ENCODE assay signal across 23 mouse cellular contexts in the genomic region with DNA sequence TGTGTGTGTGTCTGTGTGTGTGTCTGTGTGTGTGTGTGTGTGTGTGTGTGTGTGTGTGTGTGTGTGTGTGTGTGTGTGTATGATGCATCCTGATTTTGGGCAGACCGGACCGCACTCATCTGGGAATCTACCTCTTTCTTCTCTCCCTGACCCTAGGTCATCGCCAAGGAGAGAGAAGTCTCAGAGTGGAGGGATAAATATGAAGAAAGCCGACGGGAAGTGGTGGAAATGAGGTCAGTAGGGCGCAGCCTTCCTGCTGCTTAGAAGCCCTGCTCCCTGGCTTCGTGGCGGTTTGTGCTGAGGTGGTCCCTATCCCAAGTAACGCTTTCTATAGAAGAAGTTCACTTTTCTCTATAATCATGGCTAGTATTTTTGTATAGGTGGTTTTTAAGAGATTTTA. TPM values are rescaled to one million over a fixed set of nuclear protein-coding genes. Genes with fewer than 3 reads are reported as not detected.
DNase-seq lines count a peak whose midpoint lies in the region; ATAC-seq and TF ChIP-seq lines count a peak whose summit lies in the region.
"Had no signal": no experiment of that assay in that cellular context is flagged by ENCODE, and none has a peak within 500 bp of the region (broad histone marks: within the 10 kb centered on the region; RNA-seq: fewer than 3 reads in every experiment).

No protein-coding gene starts in this region.

- no peak overlapping the region for H3K9ac ChIP-seq in lung, postnatal 0 days (replicated peaks; ENCODE audit: low read depth)
- H3K9ac ChIP-seq in hindbrain, embryonic 14.5 days, result no peak overlapping the region
- H3K9ac ChIP-seq: heart, embryonic 12.5 days; limb, embryonic 15.5 days; liver, embryonic 15.5 days had no signal

- DNase-seq in embryo, embryonic 10 days (ENCODE audit: low spot score), result peak; percentile 63
- DNase-seq in embryo, embryonic 11 days, result no peak
- DNase-seq in lung, postnatal 0 days (ENCODE audit: low spot score), result peak; percentile 12
- no peak for DNase-seq in lung, postnatal 25 days (ENCODE audit: low spot score)
- no peak for DNase-seq in embryonic facial prominence, embryonic 10.5 days (ENCODE audit: low spot score)
- no peak for DNase-seq in hindbrain, embryonic 14.5 days (ENCODE audit: low spot score)
- DNase-seq in ovary, postnatal 14 days (ENCODE audit: low spot score), result no peak
- no peak for DNase-seq in kidney, postnatal 10 days
- DNase-seq: adrenal gland, postnatal 10 days; cerebellum, adult 9-10 months; gastrocnemius, adult 2 months; heart, postnatal 14 days; kidney, adult 18-20 months; right cerebral cortex, postnatal 14 days; spleen, adult 18-20 months; thymus, postnatal 25 days had no signal

- 53% methylated on average over 9 of the region's 9 CpGs for WGBS in lung, postnatal 0 days
- WGBS in embryonic facial prominence, embryonic 10.5 days, result 61% methylated on average over 9 of the region's 9 CpGs
- 39% methylated on average over 9 of the region's 9 CpGs for WGBS in hindbrain, embryonic 14.5 days

- ATAC-seq in lung, postnatal 0 days, result 0 out of 2 replicates have a peak, but pooled peaks have one; percentile 28
- ATAC-seq in hindbrain, embryonic 14.5 days (ENCODE audit: low FRiP score), result no peak
- ATAC-seq: activated CD4-positive, CD25-positive, alpha-beta regulatory T cell, adult 4 months had no signal

- H3K9me3 ChIP-seq in lung, postnatal 0 days (ENCODE audit: low read length), result no peaks in the 10 kb centered on the region
- H3K9me3 ChIP-seq in embryonic facial prominence, embryonic 10.5 days, result no peaks in the 10 kb centered on the region
- H3K9me3 ChIP-seq in hindbrain, embryonic 14.5 days (ENCODE audit: control insufficient read depth, low read length), result no peaks in the 10 kb centered on the region
- H3K9me3 ChIP-seq: heart, embryonic 12.5 days; limb, embryonic 15.5 days; liver, embryonic 15.5 days had no signal

- H3K27me3 ChIP-seq in lung, postnatal 0 days (replicated peaks; ENCODE audit: insufficient read depth, low read length), result no peaks in the 10 kb centered on the region
- H3K27me3 ChIP-seq in embryonic facial prominence, embryonic 10.5 days (replicated peaks; ENCODE audit: low read depth, poor library complexity, severe bottlenecking), result no peaks in the 10 kb centered on the region
- H3K27me3 ChIP-seq in hindbrain, embryonic 14.5 days (ENCODE audit: control insufficient read depth, insufficient read depth, low read length), result no peaks in the 10 kb centered on the region
- H3K27me3 ChIP-seq: heart, embryonic 12.5 days; limb, embryonic 15.5 days; liver, embryonic 15.5 days had no signal

- H3K36me3 ChIP-seq in lung, postnatal 0 days (ENCODE audit: insufficient read depth, low read length), result no peaks in the 10 kb centered on the region
- peaks cover 97% of the 10 kb centered on the region for H3K36me3 ChIP-seq in embryonic facial prominence, embryonic 10.5 days (replicated peaks)
- H3K36me3 ChIP-seq in hindbrain, embryonic 14.5 days (replicated peaks; ENCODE audit: control insufficient read depth, insufficient read depth), result peaks cover 54% of the 10 kb centered on the region
- H3K36me3 ChIP-seq: liver, embryonic 15.5 days had no signal

- H3K4me1 ChIP-seq in lung, postnatal 0 days (ENCODE audit: insufficient read depth, low read depth, low read length), result no peaks in the 10 kb centered on the region
- H3K4me1 ChIP-seq in embryonic facial prominence, embryonic 10.5 days, result peaks cover 27% of the 10 kb centered on the region
- H3K4me1 ChIP-seq in hindbrain, embryonic 14.5 days (replicated peaks; ENCODE audit: control insufficient read depth, insufficient read depth, low read length), result peaks cover 21% of the 10 kb centered on the region
- H3K4me1 ChIP-seq: limb, embryonic 15.5 days; liver, embryonic 15.5 days had no signal

- TF ChIP-seq CTCF in lung, postnatal 0 days (IDR thresholded peaks at IDR 0.05), result no peak

- no peak overlapping the region for H3K27ac ChIP-seq in lung, postnatal 0 days (ENCODE audit: low read length)
- peak overlapping the region; percentile 84; the same call in 1 of the 2 replicates for H3K27ac ChIP-seq in embryonic facial prominence, embryonic 10.5 days (replicated peaks)
- peak overlapping the region; percentile 86; the same call in 1 of the 2 replicates for H3K27ac ChIP-seq in hindbrain, embryonic 14.5 days
- H3K27ac ChIP-seq: gastrocnemius, adult 2 months; kidney, postnatal 0 days; limb, embryonic 15.5 days; liver, embryonic 15.5 days had no signal

- no peak overlapping the region for H3K4me3 ChIP-seq in lung, postnatal 0 days (ENCODE audit: low read depth, low read length)
- H3K4me3 ChIP-seq in embryonic facial prominence, embryonic 10.5 days, result no peak overlapping the region
- no peak overlapping the region for H3K4me3 ChIP-seq in hindbrain, embryonic 14.5 days (replicated peaks; ENCODE audit: low read length)
- H3K4me3 ChIP-seq: gastrocnemius, adult 2 months; heart, embryonic 12.5 days; limb, embryonic 15.5 days; liver, embryonic 15.5 days; myocyte had no signal

- no peak for TF ChIP-seq EP300 in lung, postnatal 0 days (IDR thresholded peaks at IDR 0.05)

- H3K4me2 ChIP-seq in lung, postnatal 0 days (replicated peaks; ENCODE audit: low read depth, low read length), result no peak overlapping the region
- H3K4me2 ChIP-seq in hindbrain, embryonic 14.5 days (replicated peaks), result no peak overlapping the region
- H3K4me2 ChIP-seq: heart, embryonic 12.5 days; limb, embryonic 15.5 days; liver, embryonic 15.5 days had no signal

RNA-seq across cellular contexts. Expression of a gene that starts 22.2 kb away (rescaled TPM):
- 0.08 TPM in 1 of 2 replicates, not detected in the other for polyA plus RNA-seq in lung, postnatal 0 days (2015; fragmentation: Nextera tagmentation; extraction: Ambion mirVana)
- 0.14 TPM in 1 of 2 replicates, not detected in the other for polyA plus RNA-seq in embryonic facial prominence, embryonic 10.5 days (2016; fragmentation: Nextera tagmentation; extraction: Ambion mirVana)
- not detected in 2 replicates for polyA plus RNA-seq in hindbrain, embryonic 14.5 days (2014; fragmentation: Nextera tagmentation; extraction: Ambion mirVana)
- polyA plus RNA-seq: kidney, postnatal 0 days; liver, embryonic 15.5 days; lung, embryonic 16.5 days; myocyte had no signal

Comparison
In these comparisons a context has a peak if more than half of its experiments do, and no peak if none do; other contexts are left out.
1. DNase-seq: peak in embryo, embryonic 10 days (single experiment) and lung, postnatal 0 days (single experiment); none in embryo, embryonic 11 days (single experiment), lung, postnatal 25 days (single experiment), embryonic facial prominence, embryonic 10.5 days (single experiment), hindbrain, embryonic 14.5 days (single experiment), ovary, postnatal 14 days (single experiment) and kidney, postnatal 10 days (single experiment).